Mouse (Mus musculus) heart, embryonic 14.5 days (tissue): Measurements from ENCODE around the gene Tmem150a. TPM values are rescaled to one million over a fixed set of nuclear protein-coding genes. Genes with fewer than 3 reads are reported as not detected.

ENCODE experiments used
- ATAC-seq: fragments of 200-750 bp; cut with Nextera tagmentation; 2 replicates; pipeline ENCODE4 v1.8.0; 2017; ENCODE audit warnings: low read depth, moderate TSS enrichment; ENCODE audit not compliant: insufficient number of reproducible peaks, insufficient read depth, low FRiP score
- H3K27ac ChIP-seq, 2 experiments: fragments of 200-500 bp in 1 of 2; fragments of 300-500 bp in 1 of 2; sonication (generic) in 1 of 2; replicated peaks in 1 of 2; 2 replicates each; pipeline ENCODE4 v1.5.1; 2012 to 2014; ENCODE audit warnings: low read depth in 2 of 2, low read length in 2 of 2, control low read depth in 1 of 2, mild to moderate bottlenecking in 1 of 2, mixed read lengths in 1 of 2; ENCODE audit not compliant: control insufficient read depth in 1 of 2, insufficient read depth in 1 of 2
- H3K27me3 ChIP-seq: fragments of 300-500 bp; sonication (generic); 2 replicates; pipeline ENCODE4 v1.6.1; 2014; ENCODE audit warnings: mild to moderate bottlenecking, low read length, control low read depth; ENCODE audit not compliant: control insufficient read depth, insufficient read depth
- H3K36me3 ChIP-seq: fragments of 300-500 bp; sonication (generic); 2 replicates; pipeline ENCODE4 v1.6.1; 2014; ENCODE audit warnings: mild to moderate bottlenecking, control low read depth, low read length, mixed read lengths; ENCODE audit not compliant: control insufficient read depth, insufficient read depth
- H3K4me1 ChIP-seq, 2 experiments: fragments of 200-500 bp in 1 of 2; fragments of 300-500 bp in 1 of 2; sonication (generic) in 1 of 2; 2 replicates each; pipeline ENCODE4 v1.6.1; 2012 to 2014; ENCODE audit warnings: low read length in 2 of 2, control low read depth in 1 of 2, mixed read lengths in 1 of 2; ENCODE audit not compliant: control insufficient read depth in 2 of 2, insufficient read depth in 2 of 2
- H3K4me2 ChIP-seq: fragments of 300-500 bp; sonication (generic); 2 replicates; pipeline ENCODE4 v1.6.1; 2014; ENCODE audit warnings: mild to moderate bottlenecking, low read length
- H3K4me3 ChIP-seq, 2 experiments: fragments of 200-500 bp in 1 of 2; fragments of 300-500 bp in 1 of 2; sonication (generic) in 1 of 2; 2 replicates each; pipeline ENCODE4 v1.5.1; 2012 to 2014; ENCODE audit warnings: low read length in 2 of 2, mild to moderate bottlenecking in 2 of 2, control low read depth in 1 of 2, low read depth in 1 of 2, moderate library complexity in 1 of 2; ENCODE audit not compliant: control insufficient read depth in 1 of 2, insufficient read depth in 1 of 2
- H3K9ac ChIP-seq: fragments of 300-500 bp; sonication (generic); 2 replicates; pipeline ENCODE4 v1.6.1; 2014; ENCODE audit warnings: mild to moderate bottlenecking, low read length
- H3K9me3 ChIP-seq: fragments of 300-500 bp; sonication (generic); 2 replicates; pipeline ENCODE4 v1.6.1; 2016; ENCODE audit warnings: low read length, control low read depth; ENCODE audit not compliant: control insufficient read depth
- WGBS: fragments of 180-500 bp; shearing (Covaris S2); extraction: QIAGEN DNeasy Blood & Tissue Kit; methylation state at CpG from one replicate; pipeline ENCODE4 v1.1.7; 2014; 5-methylcytosine and 5-hydroxymethylcytosine counted together
- polyA plus RNA-seq: library from polyadenylated mRNA; unstranded; fragments of >200 nt; fragmentation: Nextera tagmentation; extraction: Ambion mirVana; gene quantifications from 2 replicates; pipeline ENCODE4 v1.2.1, GENCODE M21; 2014

The Tmem150a gene
- polyA plus RNA-seq, 1 experiment from 2014 or later: 14.4 TPM

GRCm38 (mm10) chr6:72405356-72405755 is 50.1 kb downstream of the Tmem150a start:
- 75% methylated on average over 7 of the region's 7 CpGs for WGBS
- H3K27ac ChIP-seq: no peak overlapping the region
- no peaks in the 10 kb centered on the region for H3K36me3 ChIP-seq
- no peaks in the 10 kb centered on the region for H3K4me1 ChIP-seq
- H3K9me3 ChIP-seq: no peaks in the 10 kb centered on the region
- ATAC-seq: no peak
- H3K4me2 ChIP-seq: no peak overlapping the region
- no peak overlapping the region for H3K4me3 ChIP-seq
- H3K27me3 ChIP-seq: no peaks in the 10 kb centered on the region
- no peak overlapping the region for H3K9ac ChIP-seq

- no peak overlapping the region for H3K4me3 ChIP-seq
- no peak overlapping the region for H3K9ac ChIP-seq
- H3K9me3 ChIP-seq: no peaks in the 10 kb centered on the region
- no peak overlapping the region for H3K4me2 ChIP-seq
- no peak overlapping the region for H3K27ac ChIP-seq
- no peaks in the 10 kb centered on the region for H3K4me1 ChIP-seq
- ATAC-seq: 0 out of 2 replicates have a peak, but pooled peaks have one; percentile 17
- WGBS: 5% methylated on average over 5 of the region's 5 CpGs
- H3K36me3 ChIP-seq: no peaks in the 10 kb centered on the region
- H3K27me3 ChIP-seq: no peaks in the 10 kb centered on the region
These were observed 51.9 kb downstream of the Tmem150a start for GRCm38 (mm10) chr6:72407119-72407518.

Other genes with a start within 250 kb of the Tmem150a start
- 8.9 and 12.0 TPM in 2 replicates for gene Atoh8, start 119.9 kb upstream of the Tmem150a start, polyA plus RNA-seq
- not detected in 2 replicates for gene Sftpb, start 50.8 kb upstream of the Tmem150a start, polyA plus RNA-seq
- 32.4 and 32.8 TPM in 2 replicates for gene Usp39, start 10.3 kb upstream of the Tmem150a start, polyA plus RNA-seq
- 13.7 and 13.8 TPM in 2 replicates for gene 0610030E20Rik, start 8.1 kb upstream of the Tmem150a start, polyA plus RNA-seq
- 88.3 and 89.0 TPM in 2 replicates for gene Rnf181, start 11.5 kb downstream of the Tmem150a start, polyA plus RNA-seq
- gene Vamp5, start 25.0 kb downstream of the Tmem150a start, polyA plus RNA-seq: 58.1 and 61.9 TPM in 2 replicates
- 154 and 157 TPM in 2 replicates for gene Vamp8, start 35.3 kb downstream of the Tmem150a start, polyA plus RNA-seq
- 24.1 and 26.3 TPM in 2 replicates for gene Ggcx, start 58.9 kb downstream of the Tmem150a start, polyA plus RNA-seq
- 265 and 281 TPM in 2 replicates for gene Mat2a, start 84.1 kb downstream of the Tmem150a start, polyA plus RNA-seq
- not detected in 2 replicates for gene Sh2d6, start 166.3 kb downstream of the Tmem150a start, polyA plus RNA-seq
- 26.0 and 27.2 TPM in 2 replicates for gene Capg, start 188.9 kb downstream of the Tmem150a start, polyA plus RNA-seq
- 12.8 and 16.3 TPM in 2 replicates for gene Elmod3, start 243.0 kb downstream of the Tmem150a start, polyA plus RNA-seq
- 23.5 and 25.2 TPM in 2 replicates for gene Retsat, start 243.0 kb downstream of the Tmem150a start, polyA plus RNA-seq